Mouse (Mus musculus) testis, postnatal 10 days (tissue): ENCODE results near the gene Tmigd1.
"Not testable (repeated sequence)": the region's sequence is repeated elsewhere in the genome, so short reads cannot be mapped to it uniquely, and the experiment has no call there.

Source experiments
- DNase-seq: peaks from one replicate; pipeline ENCODE4 v3.0.0; 2021; ENCODE audit warnings: low spot score

Gene Tmigd1

DNA sequence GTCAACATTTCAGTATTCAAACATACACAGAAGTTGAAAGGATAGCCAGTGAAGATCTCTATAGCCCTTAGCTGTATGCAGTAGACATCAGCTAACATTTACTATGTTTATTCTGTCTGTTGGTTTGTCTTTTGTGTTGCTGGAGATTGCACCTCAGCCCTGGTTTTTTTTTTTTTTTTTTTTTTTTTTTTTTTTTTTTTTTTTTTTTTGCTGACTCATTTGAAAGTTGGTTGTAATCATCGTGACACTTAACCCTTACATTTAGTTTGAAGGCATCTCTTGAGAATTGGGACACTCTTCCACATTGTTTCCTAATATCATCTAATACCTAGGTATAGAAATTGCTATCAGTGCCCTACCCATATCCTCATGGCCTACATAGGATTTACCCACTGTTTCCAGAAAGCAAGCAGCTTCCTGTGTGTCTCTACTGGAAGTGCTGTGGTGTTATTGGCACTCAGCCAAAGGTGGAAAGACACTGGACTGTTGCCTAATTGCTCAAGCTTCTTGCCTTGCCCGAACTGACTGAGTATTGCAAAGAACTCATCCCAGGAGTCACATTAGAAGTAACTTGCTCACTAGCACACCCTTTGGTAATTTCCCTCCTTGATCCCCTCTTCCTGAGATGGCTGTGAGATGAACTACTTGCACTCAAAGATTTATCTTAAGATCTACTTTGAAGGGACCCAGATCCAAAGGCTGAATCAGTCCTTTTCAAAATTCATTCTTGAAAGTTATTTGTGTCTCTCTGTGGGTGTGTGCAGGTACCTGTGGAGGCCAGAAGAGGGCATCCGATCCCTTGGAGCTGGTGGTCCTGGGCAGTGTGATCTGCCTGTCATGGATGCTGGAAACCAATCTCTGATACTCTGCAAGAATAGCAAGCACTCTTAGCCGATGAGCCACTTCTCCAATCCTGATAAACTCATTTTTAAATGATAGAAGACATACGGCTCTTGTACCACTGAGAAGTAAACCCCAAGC, 1.9 kb upstream of the Tmigd1 start:
- no peak for DNase-seq

GRCm38 (mm10) chr11:76904340-76904739, 2.4 kb downstream of the Tmigd1 start:
- no peak for DNase-seq

- no peak for DNase-seq
Observed at GRCm38 (mm10) chr11:76908651-76909050, 6.7 kb downstream of the Tmigd1 start.

GRCm38 (mm10) chr11:76911325-76912054, 9.5 kb downstream of the Tmigd1 start:
- DNase-seq, result no peak

DNA sequence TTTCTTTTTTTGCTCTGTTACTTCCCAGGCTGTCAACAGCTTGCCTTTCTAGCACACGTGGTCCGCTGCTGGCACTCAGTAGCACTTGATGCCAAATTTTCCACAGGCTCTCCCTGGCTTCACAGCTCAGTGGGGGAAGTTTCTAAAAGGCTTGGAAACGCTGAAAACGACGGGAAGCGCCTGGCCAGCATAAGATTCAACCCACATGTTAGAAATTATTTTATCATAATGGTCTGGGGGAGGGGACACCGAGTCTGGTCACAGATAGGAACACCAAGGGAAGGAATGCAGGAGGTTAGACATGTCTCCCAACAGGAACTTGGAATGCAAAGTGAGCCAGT, 10.1 kb downstream of the Tmigd1 start:
- no peak for DNase-seq

DNA sequence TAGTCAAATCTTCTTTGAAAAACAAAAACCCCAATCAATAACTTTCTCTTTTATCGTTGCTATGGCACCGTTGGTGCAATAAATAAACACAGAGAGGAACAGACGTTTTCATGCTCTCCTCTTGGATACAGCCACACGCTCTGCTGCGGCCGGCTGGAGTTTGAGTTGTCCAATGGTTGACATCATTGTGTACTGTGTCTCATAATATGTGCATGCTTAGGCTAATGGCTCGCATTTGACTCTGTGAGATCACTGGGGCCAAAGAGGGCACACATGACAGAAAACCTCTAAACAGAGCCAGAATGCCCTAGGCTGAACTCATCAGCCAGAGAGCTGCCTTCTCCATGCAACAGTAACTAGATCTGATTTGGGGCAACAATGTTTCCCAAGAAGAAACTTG, 12.4 kb downstream of the Tmigd1 start:
- DNase-seq, result no peak

- DNase-seq, result no peak
Observed at GRCm38 (mm10) chr11:76916539-76917229, 14.7 kb downstream of the Tmigd1 start.

DNA sequence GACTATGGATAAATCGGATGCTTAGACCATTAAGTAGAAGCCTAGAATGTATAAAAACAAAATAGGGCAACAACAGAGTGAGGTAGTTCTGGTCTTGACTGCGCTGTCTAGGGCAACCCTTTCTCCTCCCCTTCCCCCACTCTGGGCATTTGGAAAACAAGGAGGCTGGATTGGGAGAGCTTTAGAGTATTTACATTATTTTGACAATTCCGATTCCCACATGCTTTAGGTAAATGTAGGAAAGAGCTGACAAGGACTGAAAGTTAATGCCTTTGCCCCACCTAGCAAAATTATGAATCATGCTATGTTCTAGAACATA, 15.2 kb downstream of the Tmigd1 start:
- DNase-seq, result no peak

DNA sequence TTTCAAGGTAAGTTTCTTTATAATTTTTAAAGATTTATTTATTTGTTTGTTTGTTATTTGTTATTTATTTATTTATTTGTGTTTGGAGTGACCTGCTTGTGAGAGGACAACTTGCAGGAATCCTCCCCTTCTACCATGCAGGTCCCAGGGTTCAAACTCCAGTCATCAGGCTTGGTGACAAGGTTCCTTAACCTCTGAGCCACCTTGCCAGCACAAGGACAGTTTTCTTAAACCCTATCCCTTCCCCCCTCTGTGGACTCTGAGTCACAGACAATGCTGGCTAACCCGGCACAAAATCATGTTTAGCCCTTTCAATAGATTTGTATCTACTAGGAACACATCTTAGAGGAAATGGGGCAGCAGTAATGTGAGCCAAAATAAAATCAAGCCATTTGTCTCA, 18.6 kb downstream of the Tmigd1 start:
- DNase-seq, result no peak

- DNase-seq, result no peak
Observed at GRCm38 (mm10) chr11:76924759-76925236, 22.8 kb downstream of the Tmigd1 start, which contains the start of gene Blmh. Gene Blmh (plus strand): TSS chr11:76924809.

DNA sequence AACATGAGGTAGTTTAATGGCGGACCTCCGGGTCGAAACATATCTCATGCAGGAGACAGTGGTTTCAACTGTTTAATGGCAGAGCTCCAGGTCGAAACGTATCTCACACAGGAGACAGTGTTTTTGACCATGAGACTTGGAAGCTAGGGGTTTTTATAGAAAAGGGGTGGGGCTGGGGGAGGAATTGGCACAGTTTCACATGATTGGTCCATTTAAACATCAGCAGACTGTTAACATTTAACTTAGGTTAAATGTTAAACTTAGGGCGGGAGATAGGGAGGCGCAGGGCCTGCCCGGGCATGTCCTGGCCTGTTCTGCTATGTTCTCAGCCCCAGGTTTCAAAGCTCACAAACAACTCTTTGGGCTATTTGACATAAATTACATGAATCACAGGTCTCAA, 26.6 kb downstream of the Tmigd1 start:
- DNase-seq, result not testable (repeated sequence)

- no peak for DNase-seq
Observed at GRCm38 (mm10) chr11:76933209-76933608, 31.2 kb downstream of the Tmigd1 start.

- no peak for DNase-seq
Observed at GRCm38 (mm10) chr11:76936578-76936977, 34.6 kb downstream of the Tmigd1 start.

DNA sequence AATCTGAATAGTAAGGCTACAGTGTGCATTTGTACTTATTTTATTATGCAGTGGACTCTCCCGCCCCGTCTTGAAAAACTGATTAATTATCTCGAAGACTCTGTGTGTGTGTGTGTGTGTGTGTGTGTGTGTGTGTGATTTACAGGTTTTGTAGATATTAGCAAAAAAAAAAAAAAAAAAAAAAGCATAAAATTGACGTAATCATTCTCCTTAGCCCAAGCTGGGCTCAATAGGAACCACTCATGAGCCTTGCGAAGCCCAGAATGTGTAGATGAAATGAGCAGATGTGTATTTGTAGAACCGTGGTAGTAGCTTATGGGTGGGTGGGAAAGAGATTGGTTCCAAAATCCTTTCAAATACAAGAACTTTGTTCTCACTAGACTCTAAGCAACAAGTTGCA, 42.9 kb downstream of the Tmigd1 start:
- DNase-seq, result no peak

DNA sequence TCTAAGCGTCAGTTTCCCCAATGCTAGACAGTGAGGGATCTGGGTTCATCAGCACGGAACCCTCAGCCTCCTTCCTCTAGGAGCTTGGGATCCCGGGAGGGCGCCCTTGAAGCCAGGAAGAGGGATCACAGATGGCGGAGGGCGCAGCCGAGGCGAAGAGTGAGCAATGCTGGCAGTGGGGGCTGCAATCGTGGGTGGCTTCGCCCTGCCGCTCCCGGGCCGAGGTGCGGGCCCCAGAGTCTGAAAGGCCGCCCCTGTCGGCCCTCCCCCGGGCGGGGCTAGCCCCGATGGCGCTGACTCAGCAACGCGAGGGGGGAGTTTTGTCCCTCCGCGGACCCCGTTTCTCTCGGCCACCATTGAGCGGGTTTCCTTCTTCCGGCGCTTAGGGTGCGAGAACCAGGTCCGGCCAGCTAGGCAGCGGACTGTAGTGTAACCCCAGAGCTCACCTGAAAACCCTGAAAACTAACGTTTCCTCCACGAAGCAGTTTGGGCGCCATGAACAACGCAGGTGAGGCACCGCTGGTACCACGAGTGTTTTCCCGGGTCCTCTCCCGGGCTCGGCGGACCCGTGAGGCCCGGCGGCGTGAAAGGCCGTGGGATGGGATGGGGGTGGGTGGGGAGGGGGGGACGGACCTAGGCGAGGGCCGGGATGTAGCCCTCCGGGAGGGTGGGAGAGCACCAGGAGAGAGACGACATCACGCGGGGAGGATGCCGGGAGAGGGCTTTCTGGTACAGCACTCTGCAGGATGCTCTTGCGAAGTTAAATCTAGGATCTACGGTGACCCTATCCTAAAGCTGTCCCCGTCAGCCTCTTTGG, 43.6 kb downstream of the Tmigd1 start:
- DNase-seq, result peak; percentile 96

DNA sequence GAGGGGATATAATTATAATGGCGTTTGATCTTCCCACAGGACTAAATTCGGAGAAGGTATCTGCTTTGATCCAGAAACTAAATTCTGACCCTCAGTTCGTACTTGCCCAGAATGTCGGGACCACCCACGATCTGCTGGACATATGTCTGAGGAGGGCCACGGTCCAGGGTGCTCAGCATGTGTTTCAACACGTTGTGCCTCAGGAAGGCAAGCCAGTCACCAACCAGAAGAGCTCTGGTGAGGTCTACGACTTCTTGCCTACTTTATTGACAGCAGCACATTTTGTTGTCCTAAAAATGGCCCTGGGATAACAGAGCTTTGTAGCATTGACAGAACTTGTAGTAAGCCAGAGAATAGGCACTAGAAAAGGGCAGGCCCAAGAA, 44.2 kb downstream of the Tmigd1 start:
- DNase-seq, result peak; percentile 52

- no peak for DNase-seq
Observed at GRCm38 (mm10) chr11:76953536-76953935, 51.6 kb downstream of the Tmigd1 start.

DNA sequence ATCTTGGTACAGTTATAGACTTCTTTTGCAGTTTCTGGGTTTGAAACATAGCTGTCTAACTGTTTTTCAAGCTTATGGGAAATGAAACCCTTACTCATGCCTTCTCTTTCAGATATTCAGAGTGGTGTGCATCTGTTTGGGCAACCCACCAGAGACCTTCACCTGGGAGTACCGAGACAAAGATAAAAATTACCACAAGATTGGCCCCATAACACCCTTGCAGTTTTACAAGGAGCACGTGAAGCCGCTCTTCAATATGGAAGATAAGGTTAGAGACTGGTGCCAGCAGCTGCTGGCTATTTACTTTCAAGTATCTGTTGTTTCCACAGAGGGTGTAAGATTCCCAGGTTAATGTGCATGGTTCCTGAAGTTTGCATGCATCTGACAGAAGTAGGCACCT, 63.7 kb downstream of the Tmigd1 start:
- no peak for DNase-seq
